Mouse (Mus musculus) brain, embryonic 14.5 days (tissue): ENCODE measurements around the gene Nwd1.

Source experiments
- CTCF ChIP-seq: fragments of 200-500 bp; IDR thresholded peaks from 2 replicates; pipeline ENCODE4 v1.5.1; 2012; ENCODE audit warnings: inconsistent platforms, mild to moderate bottlenecking, moderate library complexity, borderline replicate concordance; ENCODE audit not compliant: insufficient read depth, insufficient read length; ENCODE audit errors: extremely low read depth
- POLR2A ChIP-seq: fragments of 200-500 bp; IDR thresholded peaks from 2 replicates; pipeline ENCODE4 v1.6.1; 2012; ENCODE audit warnings: mild to moderate bottlenecking, inconsistent platforms, borderline replicate concordance; ENCODE audit not compliant: poor library complexity, insufficient read depth, insufficient read length, severe bottlenecking; ENCODE audit errors: extremely low read depth

- no peak for TF ChIP-seq POLR2A
- TF ChIP-seq CTCF: no peak
Observed at GRCm38 (mm10) chr8:72756771-72757390, 110.4 kb downstream of the Nwd1 start.
